Mouse (Mus musculus) heart, postnatal 0 days (tissue): ENCODE measurements at regions not wholly inside any gene's neighbourhood (a gene's known extent, or its start where the extent isn't known, plus 50 kb on each side); places are given as distances from the start of the nearest gene placed in this dataset.

Experiments
- ATAC-seq: fragments of 200-750 bp; cut with Nextera tagmentation; 2 replicates; pipeline ENCODE4 v1.8.0; 2017; ENCODE audit warnings: low read depth, moderate number of reproducible peaks, moderate library complexity; ENCODE audit not compliant: insufficient read depth
- DNase-seq: peaks from one replicate; pipeline ENCODE4 v3.0.0-alpha.2; 2016; ENCODE audit warnings: low spot score
- H3K27ac ChIP-seq: fragments of 300-500 bp; sonication (generic); 2 replicates; pipeline ENCODE4 v1.5.1; 2014; ENCODE audit warnings: low read depth, mild to moderate bottlenecking
- H3K27me3 ChIP-seq: fragments of 300-500 bp; sonication (generic); 2 replicates; pipeline ENCODE4 v1.6.1; 2014; ENCODE audit warnings: low read length, mixed read lengths; ENCODE audit not compliant: control insufficient read depth, insufficient read depth
- H3K36me3 ChIP-seq: fragments of 300-500 bp; sonication (generic); replicated peaks from 2 replicates; pipeline ENCODE4 v1.6.1; 2014; ENCODE audit warnings: low read length, mixed read lengths; ENCODE audit not compliant: control insufficient read depth, insufficient read depth
- H3K4me1 ChIP-seq: fragments of 300-500 bp; sonication (generic); 2 replicates; pipeline ENCODE4 v1.6.1; 2014; ENCODE audit warnings: antibody characterized with exemption; ENCODE audit not compliant: control insufficient read depth, insufficient read depth
- H3K4me2 ChIP-seq: fragments of 300-500 bp; sonication (generic); 2 replicates; pipeline ENCODE4 v1.6.1; 2014; ENCODE audit warnings: low read depth, mild to moderate bottlenecking, low read length, moderate library complexity
- H3K4me3 ChIP-seq: fragments of 300-500 bp; sonication (generic); 2 replicates; pipeline ENCODE4 v1.5.1; 2014; ENCODE audit warnings: low read depth, low read length
- H3K9ac ChIP-seq: fragments of 300-500 bp; sonication (generic); replicated peaks from 2 replicates; pipeline ENCODE4 v1.6.1; 2014; ENCODE audit warnings: low read depth, low read length, mixed read lengths
- H3K9me3 ChIP-seq: fragments of 300-500 bp; sonication (generic); replicated peaks from 2 replicates; pipeline ENCODE4 v1.6.1; 2016; ENCODE audit warnings: low read length; ENCODE audit not compliant: control insufficient read depth
- CTCF ChIP-seq: IDR thresholded peaks from 2 replicates; pipeline ENCODE4 v1.5.1; 2016; ENCODE audit warnings: antibody characterized with exemption, control low read depth, low read depth
- EP300 ChIP-seq: IDR thresholded peaks from 2 replicates; pipeline ENCODE4 v1.6.1; 2016; ENCODE audit warnings: antibody characterized with exemption, low read depth
- WGBS: fragments of 180-500 bp; shearing (Covaris S2); extraction: QIAGEN DNeasy Blood & Tissue Kit; methylation state at CpG from one replicate; pipeline ENCODE4 v1.1.7; 2014; 5-methylcytosine and 5-hydroxymethylcytosine counted together

GRCm38 (mm10) chr1:108240152-108240551 lies 650.3 kb downstream of the Serpinb8 start:
- ATAC-seq (no peak), DNase-seq (no peak)
- Histone ChIP-seq H3K27me3 (no peaks in the 10 kb centered on the region), H3K4me2 (no peak overlapping the region), H3K4me3 (no peak overlapping the region), H3K27ac (no peak overlapping the region), H3K4me1 (no peaks in the 10 kb centered on the region), H3K9ac (no peak overlapping the region), H3K9me3 (0 out of 2 replicates have a peak, but pooled peaks cover 4% of the 10 kb centered on the region), H3K36me3 (no peaks in the 10 kb centered on the region)
- TF ChIP-seq EP300 (no peak), CTCF (no peak)

- no peaks in the 10 kb centered on the region for H3K4me1 ChIP-seq
- no peak overlapping the region for H3K27ac ChIP-seq
- 72% methylated on average over 3 of the region's 3 CpGs for WGBS
- no peaks in the 10 kb centered on the region for H3K36me3 ChIP-seq
- ATAC-seq = no peak
- no peaks in the 10 kb centered on the region for H3K27me3 ChIP-seq
- DNase-seq = no peak
- H3K9ac ChIP-seq = no peak overlapping the region
- TF ChIP-seq EP300 = no peak
- no peak for TF ChIP-seq CTCF
- H3K4me2 ChIP-seq = no peak overlapping the region
- H3K4me3 ChIP-seq = no peak overlapping the region
- H3K9me3 ChIP-seq = no peaks in the 10 kb centered on the region
Measured at GRCm38 (mm10) chr1:108255147-108255546, 665.3 kb downstream of the Serpinb8 start.

DNA sequence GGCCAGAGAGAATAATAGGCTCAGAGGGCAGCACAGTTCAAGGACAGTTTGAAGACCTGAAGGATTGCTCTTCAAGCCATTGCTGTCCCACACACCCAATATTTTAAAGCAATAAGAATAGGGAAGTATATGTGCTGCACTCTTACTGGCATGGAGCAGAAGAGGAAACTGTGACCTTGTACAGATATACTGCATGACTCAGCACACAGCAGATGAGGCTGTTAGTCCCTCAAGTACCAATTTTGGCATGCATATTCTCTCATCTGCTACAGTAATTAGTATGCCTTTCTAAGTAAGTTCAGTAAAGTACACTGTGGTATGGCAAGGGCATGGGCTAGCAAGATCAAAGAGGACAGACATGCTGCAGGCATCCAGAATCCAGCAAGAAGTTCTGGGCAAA lies 669.5 kb downstream of the Serpinb8 start:
- H3K9ac ChIP-seq = no peak overlapping the region
- no peaks in the 10 kb centered on the region for H3K27me3 ChIP-seq
- no peak for TF ChIP-seq EP300
- TF ChIP-seq CTCF = no peak
- ATAC-seq (no peak), DNase-seq (no peak)
- no peak overlapping the region for H3K4me2 ChIP-seq
- H3K27ac ChIP-seq = no peak overlapping the region
- H3K36me3 ChIP-seq = no peaks in the 10 kb centered on the region
- H3K4me3 ChIP-seq = no peak overlapping the region
- no peaks in the 10 kb centered on the region for H3K9me3 ChIP-seq
- no peaks in the 10 kb centered on the region for H3K4me1 ChIP-seq

DNA sequence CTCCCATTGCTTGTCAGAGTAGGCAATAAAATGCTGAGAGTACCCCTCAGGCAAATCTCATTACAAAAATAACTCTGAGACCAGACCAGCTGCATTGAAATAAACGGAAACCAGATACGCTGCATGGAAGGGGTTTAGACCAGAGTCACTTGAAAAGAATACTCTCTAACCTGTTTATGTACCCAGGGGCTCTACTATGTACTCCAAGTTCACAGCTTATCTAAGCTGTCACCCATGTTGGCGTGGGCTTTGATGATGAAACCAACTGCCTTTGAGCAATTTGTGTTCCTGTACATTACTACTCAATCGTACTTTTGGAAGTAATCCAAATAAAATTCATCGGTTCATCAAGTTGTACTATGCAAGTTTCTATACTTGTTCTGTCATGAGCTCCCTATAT lies 692.3 kb downstream of the Serpinb8 start:
- H3K4me1 ChIP-seq = no peaks in the 10 kb centered on the region
- no peaks in the 10 kb centered on the region for H3K27me3 ChIP-seq
- DNase-seq (no peak), ATAC-seq (no peak)
- H3K36me3 ChIP-seq = no peaks in the 10 kb centered on the region
- no peak overlapping the region for H3K9ac ChIP-seq
- no peak for TF ChIP-seq CTCF
- TF ChIP-seq EP300 = no peak
- no peaks in the 10 kb centered on the region for H3K9me3 ChIP-seq
- no peak overlapping the region for H3K4me3 ChIP-seq
- no peak overlapping the region for H3K27ac ChIP-seq
- 49% methylated on average over 5 of the region's 5 CpGs for WGBS
- no peak overlapping the region for H3K4me2 ChIP-seq

DNA sequence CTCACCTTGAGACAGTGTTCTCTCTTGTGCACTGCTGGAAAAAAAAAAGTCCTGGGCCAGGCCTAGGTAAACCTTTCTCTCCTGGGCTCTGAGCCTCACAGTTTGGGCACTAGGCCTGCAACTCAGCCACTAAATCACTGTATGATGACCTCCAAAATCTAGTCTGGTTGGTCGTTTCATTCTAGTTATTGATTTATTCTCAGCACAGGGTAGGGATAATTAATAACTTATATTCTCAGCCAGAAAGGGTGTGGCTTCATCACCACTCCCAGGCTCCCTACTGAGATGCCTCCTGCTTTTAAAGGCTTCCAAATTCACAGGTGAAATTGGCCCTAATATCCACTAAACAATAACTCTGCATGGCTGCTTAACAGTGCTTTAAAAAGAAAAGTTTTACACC lies 696.8 kb downstream of the Serpinb8 start:
- WGBS = 39% methylated on average over 1 of the region's 1 CpGs
- Histone ChIP-seq H3K9ac (no peak overlapping the region), H3K4me2 (no peak overlapping the region), H3K27ac (no peak overlapping the region), H3K9me3 (no peaks in the 10 kb centered on the region), H3K4me1 (no peaks in the 10 kb centered on the region), H3K4me3 (no peak overlapping the region), H3K36me3 (no peaks in the 10 kb centered on the region), H3K27me3 (no peaks in the 10 kb centered on the region)
- TF ChIP-seq EP300 (no peak), CTCF (no peak)
- DNase-seq (no peak), ATAC-seq (no peak)
